Mouse (Mus musculus) heart, postnatal 0 days (tissue): ENCODE measurements around the gene Dgat2.

ENCODE experiments used
- CTCF ChIP-seq: IDR thresholded peaks from 2 replicates; pipeline ENCODE4 v1.5.1; 2016; ENCODE audit warnings: antibody characterized with exemption, control low read depth, low read depth
- EP300 ChIP-seq: IDR thresholded peaks from 2 replicates; pipeline ENCODE4 v1.6.1; 2016; ENCODE audit warnings: antibody characterized with exemption, low read depth

GRCm38 (mm10) chr7:99160995-99161394 lies 21.5 kb downstream of the Dgat2 start:
- TF ChIP-seq CTCF (no peak), EP300 (no peak)
